Mouse (Mus musculus) MEL-GATA-1-ER (cell line): ENCODE measurements around the gene Siae.

ENCODE experiments used
- DNase-seq: peaks from one replicate; pipeline ENCODE4 v3.0.0-alpha.2; 2012; ENCODE audit warnings: low read depth; ENCODE audit errors: extremely low read depth

Gene Siae

DNA sequence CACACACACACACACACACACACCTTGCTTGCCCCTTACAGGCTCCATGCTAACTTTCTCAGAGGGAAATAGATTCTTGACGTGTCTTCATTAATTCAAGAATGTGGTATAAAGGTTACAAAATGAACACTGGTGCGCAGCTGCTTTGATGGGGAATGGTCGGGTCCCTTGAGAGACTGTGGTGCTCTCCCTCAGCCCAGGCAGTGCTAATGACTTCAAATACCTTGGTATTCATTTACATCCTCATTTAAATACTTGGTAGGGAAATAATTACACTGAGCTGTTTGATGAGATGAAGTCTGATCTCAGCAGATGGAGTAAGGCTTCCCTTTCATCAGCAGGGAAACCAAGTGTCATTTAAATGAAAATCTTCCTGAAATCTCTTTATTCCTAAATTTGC is 69.6 kb downstream of the Siae start:
- DNase-seq = no peak

DNA sequence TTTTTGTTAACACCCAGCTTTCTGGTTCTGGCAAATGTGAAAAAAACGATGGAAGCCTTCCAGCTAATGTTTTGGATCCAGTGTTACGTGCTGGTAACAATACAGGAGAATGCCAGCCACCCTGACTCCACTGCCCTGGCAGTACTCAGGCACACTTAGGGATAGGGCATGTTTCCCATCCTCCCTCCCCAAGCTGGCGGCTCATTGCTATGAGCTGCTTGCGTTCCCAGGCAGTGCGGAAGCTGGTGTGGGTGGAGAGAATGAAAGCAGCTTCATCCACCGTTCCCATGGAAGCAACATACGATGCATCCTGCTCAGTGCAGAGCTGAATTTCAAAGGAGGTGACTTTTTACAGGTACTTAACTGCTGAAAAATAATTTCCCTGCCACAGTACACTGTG is 70.1 kb downstream of the Siae start:
- DNase-seq = no peak

DNA sequence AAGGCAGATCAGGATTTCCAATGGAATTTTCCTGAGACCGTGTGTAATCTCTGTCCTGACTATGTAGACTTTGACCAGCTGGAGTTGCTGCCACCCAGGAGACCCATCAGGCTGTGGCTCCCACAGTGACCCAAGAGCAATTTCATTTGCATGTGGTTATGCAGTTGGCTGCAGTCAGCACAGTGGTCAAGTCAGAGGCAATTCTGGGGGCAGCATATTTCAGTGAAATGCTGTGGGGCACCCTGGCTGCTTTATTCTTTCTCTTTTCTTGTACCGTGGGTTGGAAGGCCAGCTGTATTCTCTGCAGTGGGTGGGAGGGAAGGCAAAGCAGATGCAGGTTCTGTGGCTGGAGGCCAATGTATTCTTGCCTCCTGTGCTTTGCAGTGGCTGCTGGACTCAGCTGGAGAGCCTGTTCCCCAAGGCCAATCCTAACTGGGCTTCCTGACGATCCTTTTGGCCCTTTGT is 70.6 kb downstream of the Siae start:
- no peak for DNase-seq

DNA sequence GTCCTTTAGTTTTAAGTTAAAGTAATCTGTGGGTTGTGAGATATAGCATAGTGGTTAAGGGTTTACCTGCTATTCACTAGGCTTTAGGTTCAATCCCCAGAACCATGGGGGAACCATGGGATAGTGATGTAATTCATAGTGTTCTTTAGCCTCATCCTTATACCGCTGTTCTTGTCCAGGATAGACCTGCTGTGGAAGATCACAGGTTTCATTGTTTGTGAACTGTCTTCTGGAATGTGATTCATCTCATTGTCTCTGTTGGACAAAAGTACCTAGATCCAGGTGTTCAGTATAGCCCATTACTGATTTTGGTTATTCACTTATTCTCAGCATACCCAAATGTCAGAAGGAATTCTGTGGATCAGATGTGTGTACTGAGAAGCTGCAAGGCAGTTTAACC is 71.8 kb downstream of the Siae start:
- DNase-seq = no peak

DNA sequence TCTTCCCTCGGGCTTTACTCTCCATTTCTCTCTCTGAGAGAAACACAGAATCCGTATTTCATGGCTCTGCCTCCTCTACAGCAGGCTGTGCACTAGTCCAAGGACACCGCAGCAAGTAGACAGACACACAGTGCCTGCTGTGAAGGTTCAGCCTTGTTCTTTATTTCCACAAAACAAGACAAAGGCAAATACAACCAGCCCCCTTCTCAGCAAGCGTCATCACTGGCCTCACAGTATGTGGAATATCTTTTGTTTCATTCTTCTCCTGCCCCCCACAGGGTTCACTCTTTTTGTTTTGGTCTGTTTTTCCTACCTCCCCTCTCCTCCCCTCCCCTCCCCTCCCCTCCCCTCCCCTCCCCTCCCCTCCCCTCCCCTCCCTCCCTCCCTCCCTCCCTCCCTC is 73.1 kb downstream of the Siae start:
- no peak for DNase-seq

DNA sequence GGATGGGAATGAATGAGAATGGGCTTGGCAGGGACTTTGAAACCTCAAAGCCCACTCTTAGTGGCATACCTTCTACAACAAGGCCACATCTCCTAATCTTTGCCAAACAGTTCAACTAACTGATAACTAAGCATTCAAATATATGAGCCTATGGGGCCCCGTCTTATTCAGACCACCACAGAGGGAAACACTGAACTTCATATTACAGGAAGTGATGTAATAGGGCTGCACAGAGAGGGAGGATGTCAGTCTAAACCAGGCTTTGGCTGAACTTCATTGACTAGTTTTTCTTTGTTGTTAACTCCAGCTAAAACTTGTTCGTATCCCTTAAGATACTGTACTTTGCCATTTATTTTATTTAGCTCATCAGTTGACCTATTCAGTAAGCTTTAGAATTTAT is 74.4 kb downstream of the Siae start:
- no peak for DNase-seq

DNA sequence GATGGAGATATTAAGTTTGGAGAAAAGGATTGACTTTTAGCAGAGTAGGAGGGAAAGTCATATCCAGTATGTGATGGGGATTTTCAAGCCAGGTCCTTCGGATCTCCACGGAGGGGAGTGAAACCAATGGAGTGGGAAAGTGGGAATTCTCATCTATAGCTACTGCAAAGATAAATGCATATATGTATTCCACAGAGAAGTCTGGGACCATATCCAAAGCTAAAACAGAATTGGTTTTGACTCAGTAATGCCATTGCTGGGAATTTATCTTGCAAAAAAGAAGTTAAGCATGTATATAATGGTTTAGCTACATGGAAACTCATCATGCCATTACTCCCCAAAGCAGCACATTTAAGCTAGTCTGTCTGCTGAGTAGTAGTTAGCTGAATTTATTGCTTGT is 76.8 kb downstream of the Siae start:
- no peak for DNase-seq

DNA sequence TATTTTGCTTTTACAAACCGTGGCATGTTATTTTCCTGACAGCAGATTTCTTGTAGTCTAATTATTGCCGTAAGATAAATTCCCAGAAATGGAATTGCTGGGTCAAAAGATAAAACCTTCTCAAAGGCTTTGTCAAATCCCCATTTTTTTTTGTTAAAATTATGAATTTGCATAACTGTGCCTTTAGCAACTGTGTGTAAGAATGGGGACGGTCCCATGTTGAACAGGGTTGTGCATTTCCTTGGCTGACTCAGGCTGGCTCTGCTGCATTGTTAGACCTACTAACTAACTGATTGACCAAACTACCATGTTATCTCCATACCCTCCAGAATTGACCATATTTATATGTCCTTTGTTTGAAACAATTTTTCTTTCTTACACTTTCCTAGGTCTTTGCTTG is 78.8 kb downstream of the Siae start:
- DNase-seq = no peak

DNA sequence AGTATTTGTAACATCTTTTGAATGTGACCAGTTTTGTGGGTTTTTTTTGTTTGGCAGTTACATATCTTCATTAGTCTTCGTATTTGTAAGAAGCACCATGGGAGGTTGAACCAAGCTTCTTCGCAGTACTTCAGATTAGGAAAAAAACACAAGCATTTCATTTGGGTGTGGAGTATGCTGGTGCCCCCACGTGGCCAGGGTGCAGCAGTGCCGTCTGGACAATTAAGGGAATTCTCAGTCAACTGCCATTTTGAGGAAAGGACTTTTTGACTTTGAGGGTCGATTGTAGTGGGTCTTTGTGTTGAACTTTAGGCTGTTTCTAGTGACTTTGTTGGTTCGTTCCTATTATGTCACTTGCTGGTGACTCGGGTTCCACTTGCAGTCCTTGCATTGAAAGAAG is 80.8 kb downstream of the Siae start:
- DNase-seq = peak; percentile 38

DNA sequence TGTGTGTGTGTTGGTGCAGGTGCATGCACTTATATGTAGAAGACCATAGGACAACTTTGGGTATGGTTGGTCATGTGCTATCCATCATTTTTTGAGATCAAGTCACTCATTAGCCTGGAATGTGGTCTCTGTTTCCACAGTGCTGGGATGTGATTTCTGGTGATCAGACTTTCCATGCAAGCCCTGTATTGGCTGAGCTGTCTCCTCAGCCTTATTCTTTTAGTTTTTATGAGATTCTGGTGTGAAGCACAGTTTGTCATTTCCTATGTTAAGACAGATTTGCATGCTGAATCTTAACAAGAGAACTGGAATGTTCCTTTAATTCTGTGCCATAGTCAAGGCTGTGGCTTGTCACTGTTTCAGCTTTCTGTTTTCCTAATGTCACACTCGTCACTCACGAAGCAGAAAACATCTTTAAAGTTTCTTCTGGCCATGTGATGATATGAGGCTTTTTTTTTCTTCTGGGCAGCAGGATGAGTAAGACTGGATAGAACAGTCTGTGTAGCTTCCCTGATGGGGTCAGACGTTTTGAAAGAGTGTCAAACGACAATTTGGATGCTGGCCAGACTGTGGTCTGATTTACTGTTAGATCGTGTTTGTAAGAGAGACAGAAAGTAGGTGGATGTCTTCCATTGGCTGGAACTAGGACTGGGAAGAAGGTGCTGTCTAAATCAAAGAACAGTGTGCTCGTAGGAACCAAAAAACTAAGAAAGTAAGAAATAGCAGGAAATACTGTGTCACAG is 81.5 kb downstream of the Siae start:
- no peak for DNase-seq

DNA sequence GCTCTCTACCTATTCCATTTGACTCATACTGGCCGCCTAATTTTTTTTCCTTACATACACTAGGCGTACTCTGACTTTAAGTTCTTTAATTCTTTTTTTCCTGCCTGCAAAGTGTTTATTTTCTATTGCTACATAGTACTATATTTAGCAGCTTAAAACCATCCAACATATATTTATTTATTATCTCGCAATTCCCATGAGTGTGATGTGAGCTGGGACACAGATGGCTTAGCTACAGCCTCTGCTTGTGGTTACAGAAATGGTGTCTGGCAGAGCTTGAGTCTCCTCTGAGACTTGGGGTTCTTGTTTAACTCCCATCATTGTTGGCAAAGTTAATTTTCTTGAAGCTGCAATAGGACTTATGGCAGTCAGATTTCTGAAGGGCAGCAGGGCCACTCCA is 83.2 kb downstream of the Siae start:
- DNase-seq = no peak

DNA sequence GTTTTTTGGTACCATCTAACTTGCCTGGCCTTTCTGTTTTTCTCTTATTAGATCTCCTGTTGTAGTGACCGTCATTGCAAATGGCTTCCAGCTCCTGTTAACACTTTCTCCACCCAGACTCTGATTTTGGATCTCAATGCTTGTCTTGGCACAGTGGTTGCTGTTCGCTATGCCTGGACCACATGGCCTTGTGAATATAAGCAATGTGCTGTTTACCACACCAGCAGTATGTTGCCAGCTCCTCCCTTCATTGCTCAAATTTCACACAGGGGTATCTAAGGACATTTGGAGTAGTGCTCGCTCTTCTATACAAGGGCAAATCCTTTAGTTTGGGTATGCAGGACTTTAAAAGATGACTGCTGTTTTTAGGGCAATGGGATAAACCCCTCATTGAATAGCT is 90.7 kb downstream of the Siae start:
- no peak for DNase-seq

DNA sequence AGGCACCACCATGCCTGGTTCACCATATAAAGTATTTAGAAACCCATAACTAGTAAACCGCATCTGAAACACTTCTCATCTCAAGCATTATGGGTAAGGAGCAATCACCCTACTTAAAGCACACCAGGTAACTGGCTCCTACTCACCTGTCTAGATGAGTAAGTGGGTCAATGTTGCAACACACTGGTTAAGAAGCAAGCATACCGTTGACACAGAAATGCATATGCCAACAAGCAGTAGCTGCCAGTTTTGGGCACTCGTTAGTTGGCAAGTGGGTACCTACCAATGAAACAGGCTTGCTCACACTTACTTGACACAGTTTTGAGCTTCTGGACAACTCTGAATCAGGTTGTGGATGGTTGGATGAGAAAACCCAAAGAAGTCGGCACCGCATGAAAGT is 95.1 kb downstream of the Siae start:
- no peak for DNase-seq

DNA sequence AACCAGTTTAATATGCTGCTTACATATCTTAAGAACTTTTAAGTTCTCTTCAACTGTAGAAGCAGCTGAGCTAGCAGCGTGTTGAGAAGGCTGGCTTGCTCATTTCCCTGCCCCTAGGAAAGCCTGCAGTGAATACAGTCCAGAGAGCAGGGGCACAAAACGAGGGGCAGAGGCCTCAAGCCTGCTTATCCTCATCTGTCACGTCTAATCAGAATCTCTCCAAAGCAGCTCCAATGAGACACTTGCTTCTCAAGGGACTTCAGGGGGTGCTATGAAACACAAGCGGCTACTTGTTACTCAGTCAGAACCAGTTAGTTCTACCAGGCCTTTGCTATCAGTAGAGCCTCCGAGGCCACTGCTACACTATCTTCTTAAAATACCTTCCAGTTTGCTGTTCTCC is 98.3 kb downstream of the Siae start:
- no peak for DNase-seq

DNA sequence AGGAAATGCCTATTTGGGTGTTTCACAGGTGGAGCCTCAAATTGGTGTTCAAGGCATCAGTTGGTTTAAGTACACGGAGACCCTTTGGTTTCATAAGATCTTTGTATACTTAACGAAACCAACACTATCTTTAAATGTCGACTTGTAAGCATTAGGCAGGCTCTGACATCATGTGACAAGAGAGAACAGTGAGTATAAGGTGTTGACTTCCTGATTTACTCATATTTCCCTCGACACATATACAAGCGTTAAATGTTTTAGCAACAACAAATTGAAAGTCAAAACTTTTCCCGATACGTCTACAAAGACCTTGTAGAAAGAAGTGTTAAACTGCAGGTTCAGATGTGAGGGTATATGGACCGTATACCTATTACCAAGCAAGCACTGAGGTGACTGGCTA is 100.5 kb downstream of the Siae start:
- peak; percentile 33 for DNase-seq

DNA sequence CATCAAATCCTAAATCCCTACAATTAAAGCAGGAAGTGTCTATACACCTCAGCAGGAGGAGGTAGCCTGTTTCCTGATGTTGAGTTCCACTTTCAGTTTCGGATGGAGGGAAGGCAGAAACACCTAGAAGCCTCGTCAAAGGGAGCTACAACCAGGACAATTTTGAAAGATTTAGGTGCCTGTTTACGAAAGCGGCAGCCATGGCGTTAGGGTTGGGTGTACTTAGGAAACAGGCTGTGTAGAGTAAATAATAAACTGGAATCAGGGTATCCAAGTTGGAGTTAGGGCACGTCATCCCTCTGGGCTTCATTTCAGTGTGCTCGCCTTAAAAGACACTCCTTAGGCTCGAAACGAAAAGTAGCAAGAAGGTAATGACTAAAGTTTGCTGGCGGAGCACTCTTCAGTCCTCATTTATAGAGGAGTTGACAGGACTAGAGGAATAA is 101.0 kb downstream of the Siae start:
- DNase-seq = peak; percentile 24

DNA sequence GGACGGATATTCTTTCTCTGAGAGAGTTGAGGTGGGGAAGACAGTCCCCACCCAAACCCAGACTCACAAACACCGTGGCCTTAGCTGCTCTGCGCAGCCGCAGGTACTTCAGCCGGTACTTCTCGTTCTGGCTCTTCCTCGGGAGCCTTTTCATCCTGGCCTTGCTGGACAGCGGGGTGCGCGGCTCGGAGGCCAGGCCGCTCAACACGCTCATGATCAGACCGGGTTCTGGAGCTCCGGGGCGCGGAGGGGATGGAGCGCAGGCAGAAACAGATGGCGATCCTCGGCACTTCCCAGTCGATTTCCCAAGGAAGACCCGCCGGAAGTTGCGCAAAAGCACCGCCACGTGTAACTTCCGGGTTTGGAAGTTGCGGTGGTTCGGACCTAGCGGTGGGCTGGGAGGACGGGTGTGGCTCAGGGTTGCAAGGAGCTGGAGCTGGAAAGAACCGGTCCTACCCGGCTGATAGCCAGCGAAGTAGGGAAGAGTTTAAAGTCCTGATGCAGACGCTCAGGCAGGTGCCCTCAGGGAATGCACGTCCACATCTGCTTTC is 101.5 kb downstream of the Siae start, which contains the start of gene Tbrg1:
TSS of gene Tbrg1 (minus strand) at position 382 of the 551 bp plus-strand sequence.
- DNase-seq = peak; percentile 70

DNA sequence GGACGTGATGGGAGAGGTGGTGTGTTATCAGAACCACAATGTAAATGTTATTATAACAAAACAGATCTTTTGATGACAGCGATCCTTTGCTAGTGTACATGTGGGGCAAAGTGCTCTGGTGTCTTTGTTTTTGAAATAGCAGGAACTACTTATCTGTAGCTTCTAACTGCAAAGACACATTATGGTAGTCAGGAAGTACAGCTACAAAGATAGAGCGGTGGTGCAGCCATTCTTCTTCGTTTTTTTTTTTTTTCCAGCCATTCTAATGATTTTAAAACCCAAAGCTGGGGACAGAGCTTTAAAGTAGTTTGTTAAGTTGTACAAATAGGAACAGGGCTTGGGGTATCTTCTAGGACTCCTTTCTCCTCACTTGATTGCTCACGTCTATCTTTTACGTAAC is 103.9 kb downstream of the Siae start:
- no peak for DNase-seq

DNA sequence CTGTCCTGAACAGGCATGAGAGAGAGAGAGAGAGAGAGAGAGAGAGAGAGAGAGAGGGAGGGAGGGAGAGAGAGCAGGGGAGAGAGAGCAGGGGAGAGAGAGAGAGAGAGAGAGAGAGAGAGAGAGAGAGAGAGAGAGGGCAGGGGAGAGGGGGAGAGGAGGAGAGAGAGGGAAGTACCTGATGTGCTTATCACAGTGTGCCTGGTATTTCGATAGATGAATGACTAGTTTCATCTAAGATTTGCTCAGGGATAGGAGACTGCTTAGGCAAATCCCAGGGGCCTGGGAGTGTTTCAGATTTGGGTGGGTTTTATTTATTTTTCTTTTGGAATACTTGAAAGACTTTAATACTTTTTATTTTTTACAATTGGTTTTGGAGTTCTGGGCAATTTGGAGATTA is 107.7 kb downstream of the Siae start:
- no peak for DNase-seq

DNA sequence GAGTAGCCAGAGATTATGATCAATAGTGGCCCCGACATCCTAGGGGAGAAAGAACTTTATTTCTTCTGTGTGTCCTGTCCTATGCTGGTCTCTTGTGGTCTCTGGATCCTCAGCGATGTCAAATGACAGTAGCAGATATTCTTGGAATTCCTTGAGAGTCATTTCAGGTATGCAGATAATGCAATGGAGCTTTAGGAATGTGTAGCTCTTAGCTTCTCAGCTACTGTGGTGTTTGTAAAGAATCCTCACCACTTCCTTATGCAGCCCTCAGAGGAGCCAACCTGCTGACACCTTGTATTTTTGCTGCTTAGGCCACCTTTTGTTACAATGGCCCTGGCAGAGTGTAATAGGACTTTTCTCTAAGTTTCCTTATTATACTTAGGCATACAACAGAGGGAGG is 109.1 kb downstream of the Siae start:
- no peak for DNase-seq

DNA sequence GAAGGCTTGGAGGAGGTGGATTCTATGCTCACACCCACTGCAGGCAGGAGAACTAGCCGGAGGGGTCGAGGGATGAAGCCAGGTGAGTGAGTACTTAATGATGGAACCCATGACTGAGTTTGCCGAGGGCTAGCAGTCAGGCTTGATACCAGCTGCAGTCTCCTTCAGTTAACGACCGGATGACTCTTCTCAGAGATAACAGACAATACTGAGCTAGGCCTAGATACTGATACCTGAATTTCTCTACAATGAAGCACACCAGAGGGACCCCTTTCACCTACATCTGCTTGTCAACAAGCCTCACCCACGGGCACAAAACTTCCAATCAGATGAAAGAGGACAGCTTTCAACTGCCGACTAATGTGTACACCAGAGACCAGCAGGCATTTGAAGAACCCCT is 110.5 kb downstream of the Siae start:
- no peak for DNase-seq

DNA sequence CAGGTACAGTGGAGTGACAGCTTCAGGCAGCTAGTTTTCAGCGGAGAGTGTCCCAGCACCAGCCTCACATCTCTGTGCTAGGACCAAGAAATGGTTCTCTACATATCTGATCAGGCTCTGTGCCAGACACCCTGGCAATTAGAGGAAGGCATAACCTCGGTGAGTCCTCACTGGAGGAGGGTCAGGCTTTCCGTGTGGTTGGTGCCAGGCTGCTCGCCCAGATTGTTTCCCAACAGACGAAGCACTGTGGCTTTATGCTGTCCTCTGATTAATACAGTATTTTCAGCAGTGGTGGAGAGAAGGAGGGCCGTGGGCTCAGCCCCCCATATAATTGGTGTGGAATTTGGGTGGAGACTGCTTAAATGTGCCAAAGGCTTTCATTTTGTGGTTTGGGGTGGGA is 113.6 kb downstream of the Siae start, which contains the start of gene Panx3:
TSS of gene Panx3 (minus strand) at position 121 of the 400 bp plus-strand sequence.
- no peak for DNase-seq

DNA sequence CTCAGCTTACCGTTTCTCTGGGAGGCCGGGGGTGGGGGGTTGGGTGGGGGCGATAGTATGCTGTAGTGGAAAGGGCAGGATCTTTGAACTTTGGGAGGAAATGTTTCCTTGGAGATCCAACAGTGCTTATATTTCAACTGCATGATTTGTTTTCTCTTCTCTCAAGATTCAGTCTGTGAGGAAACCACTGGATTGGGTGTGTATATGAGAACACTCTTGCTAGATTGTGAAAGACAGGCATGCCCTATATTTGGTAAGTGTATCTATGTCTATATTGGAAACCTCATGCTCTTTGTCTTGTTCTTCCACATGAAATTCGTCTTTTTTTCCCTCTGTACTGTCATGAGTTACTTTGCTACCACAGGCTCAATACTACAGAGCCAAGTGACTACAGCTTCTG is 114.2 kb downstream of the Siae start:
- no peak for DNase-seq
